Mouse (Mus musculus) forebrain, embryonic 14.5 days (tissue): ENCODE data around the gene Fam120a. TPM values are rescaled to one million over a fixed set of nuclear protein-coding genes. Genes with fewer than 3 reads are reported as not detected.

Experiments used
- ATAC-seq: fragments of 200-750 bp; cut with Nextera tagmentation; 2 replicates; pipeline ENCODE4 v1.8.0; 2017; ENCODE audit warnings: mild to moderate bottlenecking, moderate library complexity
- DNase-seq: peaks from one replicate; pipeline ENCODE4 v3.0.0-alpha.2; 2015; ENCODE audit warnings: low spot score
- H3K27ac ChIP-seq: fragments of 300-500 bp; sonication (generic); 2 replicates; pipeline ENCODE4 v1.5.1; 2014; ENCODE audit warnings: low read depth, mild to moderate bottlenecking, control low read depth, low read length, moderate library complexity
- H3K27me3 ChIP-seq: fragments of 300-500 bp; sonication (generic); replicated peaks from 2 replicates; pipeline ENCODE4 v1.6.1; 2014; ENCODE audit warnings: low read length, control low read depth, mixed read lengths; ENCODE audit not compliant: control insufficient read depth, insufficient read depth
- H3K36me3 ChIP-seq: fragments of 300-500 bp; sonication (generic); 2 replicates; pipeline ENCODE4 v1.6.1; 2014; ENCODE audit warnings: low read length, control low read depth; ENCODE audit not compliant: control insufficient read depth, insufficient read depth
- H3K4me1 ChIP-seq: fragments of 300-500 bp; sonication (generic); 2 replicates; pipeline ENCODE4 v1.6.1; 2014; ENCODE audit warnings: antibody characterized with exemption, low read length, control low read depth; ENCODE audit not compliant: control insufficient read depth, insufficient read depth
- H3K4me2 ChIP-seq: fragments of 300-500 bp; sonication (generic); 2 replicates; pipeline ENCODE4 v1.6.1; 2014; ENCODE audit warnings: mild to moderate bottlenecking, control low read depth, low read length
- H3K4me3 ChIP-seq: fragments of 300-500 bp; sonication (generic); 2 replicates; pipeline ENCODE4 v1.5.1; 2014; ENCODE audit warnings: low read depth, low read length, control low read depth
- H3K9ac ChIP-seq: fragments of 300-500 bp; sonication (generic); 2 replicates; pipeline ENCODE4 v1.6.1; 2014; ENCODE audit warnings: mild to moderate bottlenecking, low read length, control low read depth, moderate library complexity
- H3K9me3 ChIP-seq: fragments of 300-500 bp; sonication (generic); replicated peaks from 2 replicates; pipeline ENCODE4 v1.6.1; 2016; ENCODE audit warnings: low read length, control low read depth, mixed read lengths; ENCODE audit not compliant: control insufficient read depth
- WGBS: fragments of 180-500 bp; shearing (Covaris S2); extraction: QIAGEN DNeasy Blood & Tissue Kit; methylation state at CpG from one replicate; pipeline ENCODE4 v1.1.7; 2014; 5-methylcytosine and 5-hydroxymethylcytosine counted together
- polyA plus RNA-seq: library from polyadenylated mRNA; unstranded; fragments of >200 nt; fragmentation: Nextera tagmentation; extraction: Ambion mirVana; gene quantifications from 2 replicates; pipeline ENCODE4 v1.2.1, GENCODE M21; 2014

Gene Fam120a
- polyA plus RNA-seq, 1 experiment from 2014 or later = 18.7 TPM

- Histone ChIP-seq H3K4me1 (peaks cover 22% of the 10 kb centered on the region), H3K27me3 (no peaks in the 10 kb centered on the region), H3K9ac (peak within 1 kb of the TSS; percentile 99), H3K36me3 (peaks cover 3% of the 10 kb centered on the region; the same call in 1 of the 2 replicates), H3K4me3 (peak within 1 kb of the TSS; percentile 93), H3K4me2 (peak within 1 kb of the TSS; percentile 92), H3K27ac (peak within 1 kb of the TSS; percentile 89), H3K9me3 (no peaks in the 10 kb centered on the region)
- WGBS = under 1% methylated on average over 88 of the region's 117 CpGs
- peak; percentile 53 for DNase-seq
- ATAC-seq = peak; percentile 60
Observed at GRCm38 (mm10) chr13:48870771-48871731, 96.8 kb downstream of the Fam120a start, which contains the start of gene Phf2. Gene Phf2, minus strand, starts transcription at chr13:48871119.

- Histone ChIP-seq H3K36me3 (no peaks in the 10 kb centered on the region; the same call in 1 of the 2 replicates), H3K4me1 (peaks cover 22% of the 10 kb centered on the region)
- WGBS = under 1% methylated on average over 52 of the region's 102 CpGs
Observed at GRCm38 (mm10) chr13:48869950-48870770, 97.7 kb downstream of the Fam120a start.

DNA sequence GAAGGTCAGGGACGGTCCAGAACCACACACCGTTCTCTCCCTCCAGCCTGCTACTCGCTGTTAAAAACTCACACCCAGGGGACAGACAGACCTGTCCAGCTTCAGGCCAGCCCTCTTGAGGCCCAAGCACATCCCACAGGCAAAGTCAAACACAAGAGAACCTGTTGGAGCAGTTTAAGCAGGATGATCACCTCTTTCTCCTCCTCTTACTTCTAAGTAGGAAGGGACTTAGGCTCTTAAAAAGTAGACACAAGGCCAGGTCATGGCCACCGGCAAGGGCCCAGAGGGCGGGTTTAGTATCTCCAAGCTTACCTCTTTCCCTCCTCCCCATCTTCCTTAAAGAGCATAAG is 98.2 kb downstream of the Fam120a start:
- no peaks in the 10 kb centered on the region for H3K36me3 ChIP-seq
- peak overlapping the region; percentile 93 for H3K4me3 ChIP-seq
- ATAC-seq (no peak), DNase-seq (no peak)
- WGBS = 8% methylated on average over 5 of the region's 5 CpGs
- no peaks in the 10 kb centered on the region for H3K9me3 ChIP-seq
- peaks cover 22% of the 10 kb centered on the region for H3K4me1 ChIP-seq
- H3K27ac ChIP-seq = peak overlapping the region; percentile 89; the same call in 1 of the 2 replicates
- peak overlapping the region; percentile 92 for H3K4me2 ChIP-seq
- no peaks in the 10 kb centered on the region for H3K27me3 ChIP-seq
- H3K9ac ChIP-seq = peak overlapping the region; percentile 99

More at GRCm38 (mm10) chr13:48869950-48870770, 97.7 kb downstream of the Fam120a start:
- DNase-seq (peak; percentile 47), ATAC-seq (peak; percentile 58)
- peak overlapping the region; percentile 89 for H3K27ac ChIP-seq
- H3K4me3 ChIP-seq = peak overlapping the region; percentile 93
- no peaks in the 10 kb centered on the region for H3K9me3 ChIP-seq
- H3K4me2 ChIP-seq = peak overlapping the region; percentile 92
- no peaks in the 10 kb centered on the region for H3K27me3 ChIP-seq
- H3K9ac ChIP-seq = peak overlapping the region; percentile 99

- no peaks in the 10 kb centered on the region for H3K27me3 ChIP-seq
- no peaks in the 10 kb centered on the region for H3K36me3 ChIP-seq
- H3K9me3 ChIP-seq = no peaks in the 10 kb centered on the region
- DNase-seq (no peak), ATAC-seq (no peak)
- peak overlapping the region; percentile 93 for H3K4me3 ChIP-seq
- H3K4me2 ChIP-seq = peak overlapping the region; percentile 92
- H3K9ac ChIP-seq = peak overlapping the region; percentile 99
- 14% methylated on average over 5 of the region's 5 CpGs for WGBS
- peaks cover 22% of the 10 kb centered on the region for H3K4me1 ChIP-seq
- no peak overlapping the region for H3K27ac ChIP-seq
Observed at GRCm38 (mm10) chr13:48869088-48869487, 98.7 kb downstream of the Fam120a start.

DNA sequence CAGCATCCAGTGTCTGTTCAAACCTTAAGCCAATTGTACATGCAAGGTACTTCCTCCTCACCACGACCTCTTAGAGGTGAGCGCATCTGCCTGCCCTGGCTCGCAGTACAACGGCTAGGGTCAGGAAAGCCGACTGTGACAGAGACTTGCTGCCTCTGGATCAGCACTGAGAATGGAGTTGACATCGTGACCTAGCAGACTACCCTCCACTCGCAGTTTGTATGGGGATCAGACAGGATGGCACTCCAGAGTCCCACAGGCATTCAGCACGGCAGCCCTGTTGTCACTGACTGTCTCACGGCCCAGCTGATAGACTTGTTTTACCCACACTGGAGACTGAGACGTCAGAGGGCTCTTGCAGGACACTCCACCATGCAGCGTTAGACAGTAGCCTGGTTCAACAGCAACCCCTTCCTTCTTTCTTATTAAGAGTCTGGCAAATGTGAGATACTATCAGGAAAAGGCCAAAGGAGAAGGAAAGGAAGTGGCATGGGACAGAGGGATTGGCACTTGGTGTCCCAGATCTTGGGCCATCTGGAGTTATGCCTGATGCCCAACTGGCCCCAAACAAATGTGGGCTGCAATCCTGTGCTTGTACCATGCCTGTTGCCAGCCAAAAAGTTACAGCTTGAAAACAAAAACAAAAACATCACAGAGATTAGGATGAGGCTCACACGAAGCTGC is 103.0 kb downstream of the Fam120a start:
- no peaks in the 10 kb centered on the region for H3K36me3 ChIP-seq
- no peak for DNase-seq
- ATAC-seq = no peak
- no peak overlapping the region for H3K4me2 ChIP-seq
- H3K4me1 ChIP-seq = peaks cover 14% of the 10 kb centered on the region
- no peaks in the 10 kb centered on the region for H3K9me3 ChIP-seq
- 79% methylated on average over 12 of the region's 12 CpGs for WGBS
- H3K4me3 ChIP-seq = no peak overlapping the region
- no peak overlapping the region for H3K9ac ChIP-seq
- H3K27ac ChIP-seq = no peak overlapping the region
- no peaks in the 10 kb centered on the region for H3K27me3 ChIP-seq

GRCm38 (mm10) chr13:48863556-48863955 is 104.3 kb downstream of the Fam120a start:
- no peak overlapping the region for H3K4me2 ChIP-seq
- H3K27me3 ChIP-seq = no peaks in the 10 kb centered on the region
- peaks cover 2% of the 10 kb centered on the region for H3K4me1 ChIP-seq
- H3K4me3 ChIP-seq = no peak overlapping the region
- H3K36me3 ChIP-seq = no peaks in the 10 kb centered on the region
- 87% methylated on average over 9 of the region's 9 CpGs for WGBS
- H3K9ac ChIP-seq = no peak overlapping the region
- H3K27ac ChIP-seq = no peak overlapping the region
- no peak for DNase-seq
- ATAC-seq = no peak
- no peaks in the 10 kb centered on the region for H3K9me3 ChIP-seq

GRCm38 (mm10) chr13:48861913-48862312 is 105.9 kb downstream of the Fam120a start:
- no peak for DNase-seq
- Histone ChIP-seq H3K4me1 (peaks cover 8% of the 10 kb centered on the region), H3K36me3 (no peaks in the 10 kb centered on the region), H3K4me3 (no peak overlapping the region), H3K4me2 (no peak overlapping the region), H3K27me3 (no peaks in the 10 kb centered on the region), H3K9ac (no peak overlapping the region), H3K9me3 (no peaks in the 10 kb centered on the region), H3K27ac (no peak overlapping the region)
- no peak for ATAC-seq
- 90% methylated on average over 1 of the region's 1 CpGs for WGBS

DNA sequence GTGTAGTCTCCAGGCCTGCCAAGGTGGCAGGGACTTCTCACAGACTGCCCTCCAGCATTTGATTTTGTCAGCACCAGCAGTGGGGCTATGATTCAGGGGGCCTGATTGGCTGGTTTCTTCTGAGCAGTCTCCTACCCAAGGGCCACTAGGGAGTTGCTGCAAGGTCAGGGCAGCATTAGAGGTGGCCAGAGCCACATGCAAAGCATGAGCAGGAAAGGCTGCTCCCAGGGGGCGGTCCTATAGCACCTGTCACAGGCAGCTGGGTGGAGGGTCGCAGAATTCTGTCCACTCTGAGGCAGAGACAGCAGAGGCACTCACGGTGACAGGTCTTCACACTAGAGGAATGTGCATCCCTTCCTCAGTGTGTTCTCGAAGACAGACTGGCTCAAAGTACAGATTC is 109.0 kb downstream of the Fam120a start:
- no peak for DNase-seq
- H3K4me1 ChIP-seq = peaks cover 13% of the 10 kb centered on the region
- no peaks in the 10 kb centered on the region for H3K27me3 ChIP-seq
- no peak overlapping the region for H3K4me3 ChIP-seq
- H3K9ac ChIP-seq = no peak overlapping the region
- no peak; the same call in 1 of the 2 replicates for ATAC-seq
- no peak overlapping the region for H3K27ac ChIP-seq
- 72% methylated on average over 4 of the region's 4 CpGs for WGBS
- H3K36me3 ChIP-seq = no peaks in the 10 kb centered on the region
- H3K9me3 ChIP-seq = no peaks in the 10 kb centered on the region
- no peak overlapping the region for H3K4me2 ChIP-seq
